Mouse (Mus musculus): Measurements from ENCODE around the gene Acer3. TPM values are rescaled to one million over a fixed set of nuclear protein-coding genes. Genes with fewer than 3 reads are reported as not detected.

The Acer3 gene
- polyA plus RNA-seq, 1 experiment from 2014 or later = 23.2 TPM

GRCm38 (mm10) chr7:98342249-98342648 lies 21.2 kb upstream of the Acer3 start:
- H3K9me3 ChIP-seq (replicated peaks; ENCODE audit: control insufficient read depth, low read length) = no peaks in the 10 kb centered on the region
- no peak overlapping the region for H3K9ac ChIP-seq (ENCODE audit: low read depth, low read length)
- peak; percentile 60; the same call in 1 of the 2 replicates for ATAC-seq (ENCODE audit: low read depth)
- WGBS (ENCODE audit: insufficient replicate concordance) = 29% methylated on average over 3 of the region's 3 CpGs
- H3K4me3 ChIP-seq (ENCODE audit: low read depth, low read length) = no peak overlapping the region
- peak overlapping the region; percentile 11; the same call in 1 of the 2 replicates for H3K4me2 ChIP-seq (ENCODE audit: low read depth, low read length)
- no peak overlapping the region for H3K27ac ChIP-seq (ENCODE audit: low read length)
- no peaks in the 10 kb centered on the region for H3K36me3 ChIP-seq (ENCODE audit: control insufficient read depth, insufficient read depth)
- H3K4me1 ChIP-seq (ENCODE audit: control insufficient read depth, low read depth, low read length) = peaks cover 25% of the 10 kb centered on the region
- H3K27me3 ChIP-seq (ENCODE audit: control insufficient read depth, insufficient read depth, low read depth, low read length) = peaks cover 16% of the 10 kb centered on the region

- no peaks in the 10 kb centered on the region for H3K9me3 ChIP-seq (replicated peaks; ENCODE audit: control insufficient read depth, low read length)
- peak overlapping the region; percentile 86 for H3K4me2 ChIP-seq (ENCODE audit: low read depth, low read length)
- 3% methylated on average over 13 of the region's 13 CpGs for WGBS (ENCODE audit: insufficient replicate concordance)
- H3K9ac ChIP-seq (ENCODE audit: low read depth, low read length) = peak overlapping the region; percentile 68
- 0 out of 2 replicates have a peak overlapping the region, but pooled peaks have one; percentile 26 for H3K27ac ChIP-seq (ENCODE audit: low read length)
- peaks cover 25% of the 10 kb centered on the region for H3K4me1 ChIP-seq (ENCODE audit: control insufficient read depth, low read depth, low read length)
- peaks cover 16% of the 10 kb centered on the region for H3K27me3 ChIP-seq (ENCODE audit: control insufficient read depth, insufficient read depth, low read depth, low read length)
- peak; percentile 66 for ATAC-seq (ENCODE audit: low read depth)
- no peaks in the 10 kb centered on the region for H3K36me3 ChIP-seq (ENCODE audit: control insufficient read depth, insufficient read depth)
- H3K4me3 ChIP-seq (ENCODE audit: low read depth, low read length) = peak overlapping the region; percentile 58
Measured at GRCm38 (mm10) chr7:98341475-98341874, 20.5 kb upstream of the Acer3 start.

GRCm38 (mm10) chr7:98340343-98340742 lies 19.3 kb upstream of the Acer3 start:
- H3K9me3 ChIP-seq (replicated peaks; ENCODE audit: control insufficient read depth, low read length) = no peaks in the 10 kb centered on the region
- H3K9ac ChIP-seq (ENCODE audit: low read depth, low read length) = no peak overlapping the region
- peaks cover 12% of the 10 kb centered on the region for H3K27me3 ChIP-seq (ENCODE audit: control insufficient read depth, insufficient read depth, low read depth, low read length)
- no peak overlapping the region for H3K27ac ChIP-seq (ENCODE audit: low read length)
- no peak overlapping the region for H3K4me2 ChIP-seq (ENCODE audit: low read depth, low read length)
- WGBS (ENCODE audit: insufficient replicate concordance) = 38% methylated on average over 5 of the region's 5 CpGs
- H3K4me3 ChIP-seq (ENCODE audit: low read depth, low read length) = no peak overlapping the region
- no peak for ATAC-seq (ENCODE audit: low read depth)
- no peaks in the 10 kb centered on the region for H3K36me3 ChIP-seq (ENCODE audit: control insufficient read depth, insufficient read depth)
- peaks cover 25% of the 10 kb centered on the region for H3K4me1 ChIP-seq (ENCODE audit: control insufficient read depth, low read depth, low read length)

GRCm38 (mm10) chr7:98333987-98334386 lies 13.0 kb upstream of the Acer3 start:
- no peak overlapping the region for H3K4me2 ChIP-seq (ENCODE audit: low read depth, low read length)
- H3K9ac ChIP-seq (ENCODE audit: low read depth, low read length) = no peak overlapping the region
- no peaks in the 10 kb centered on the region for H3K9me3 ChIP-seq (replicated peaks; ENCODE audit: control insufficient read depth, low read length)
- H3K36me3 ChIP-seq (ENCODE audit: control insufficient read depth, insufficient read depth) = no peaks in the 10 kb centered on the region
- 20% methylated on average over 3 of the region's 3 CpGs for WGBS (ENCODE audit: insufficient replicate concordance)
- H3K4me1 ChIP-seq (ENCODE audit: control insufficient read depth, low read depth, low read length) = peaks cover 27% of the 10 kb centered on the region
- no peaks in the 10 kb centered on the region for H3K27me3 ChIP-seq (ENCODE audit: control insufficient read depth, insufficient read depth, low read depth, low read length)
- no peak for ATAC-seq (ENCODE audit: low read depth)
- no peak overlapping the region for H3K27ac ChIP-seq (ENCODE audit: low read length)
- H3K4me3 ChIP-seq (ENCODE audit: low read depth, low read length) = no peak overlapping the region

- Histone ChIP-seq H3K36me3 (ENCODE audit: control insufficient read depth, insufficient read depth) (no peaks in the 10 kb centered on the region), H3K4me1 (ENCODE audit: control insufficient read depth, low read depth, low read length) (peaks cover 29% of the 10 kb centered on the region), H3K27ac (ENCODE audit: low read length) (no peak overlapping the region), H3K4me2 (ENCODE audit: low read depth, low read length) (no peak overlapping the region), H3K27me3 (ENCODE audit: control insufficient read depth, insufficient read depth, low read depth, low read length) (no peaks in the 10 kb centered on the region), H3K4me3 (ENCODE audit: low read depth, low read length) (no peak overlapping the region), H3K9ac (ENCODE audit: low read depth, low read length) (no peak overlapping the region), H3K9me3 (replicated peaks; ENCODE audit: control insufficient read depth, low read length) (no peaks in the 10 kb centered on the region)
- ATAC-seq (ENCODE audit: low read depth) = no peak
- WGBS (ENCODE audit: insufficient replicate concordance) = 68% methylated on average over 5 of the region's 5 CpGs
Measured at GRCm38 (mm10) chr7:98333507-98333906, 12.5 kb upstream of the Acer3 start.

- no peak overlapping the region for H3K9ac ChIP-seq (ENCODE audit: low read depth, low read length)
- H3K9me3 ChIP-seq (replicated peaks; ENCODE audit: control insufficient read depth, low read length) = no peaks in the 10 kb centered on the region
- H3K4me2 ChIP-seq (ENCODE audit: low read depth, low read length) = no peak overlapping the region
- no peak overlapping the region for H3K27ac ChIP-seq (ENCODE audit: low read length)
- no peak for ATAC-seq (ENCODE audit: low read depth)
- WGBS (ENCODE audit: insufficient replicate concordance) = 74% methylated on average over 5 of the region's 5 CpGs
- H3K36me3 ChIP-seq (ENCODE audit: control insufficient read depth, insufficient read depth) = no peaks in the 10 kb centered on the region
- H3K27me3 ChIP-seq (ENCODE audit: control insufficient read depth, insufficient read depth, low read depth, low read length) = no peaks in the 10 kb centered on the region
- H3K4me3 ChIP-seq (ENCODE audit: low read depth, low read length) = no peak overlapping the region
- peaks cover 29% of the 10 kb centered on the region for H3K4me1 ChIP-seq (ENCODE audit: control insufficient read depth, low read depth, low read length)
Measured at GRCm38 (mm10) chr7:98332678-98333397, 11.8 kb upstream of the Acer3 start.

GRCm38 (mm10) chr7:98331932-98332331 lies 10.9 kb upstream of the Acer3 start:
- peaks cover 29% of the 10 kb centered on the region for H3K4me1 ChIP-seq (ENCODE audit: control insufficient read depth, low read depth, low read length)

GRCm38 (mm10) chr7:98330375-98331002 lies 9.5 kb upstream of the Acer3 start:
- Histone ChIP-seq H3K9ac (ENCODE audit: low read depth, low read length) (peak overlapping the region; percentile 21; the same call in 1 of the 2 replicates), H3K36me3 (ENCODE audit: control insufficient read depth, insufficient read depth) (no peaks in the 10 kb centered on the region), H3K27ac (ENCODE audit: low read length) (peak overlapping the region; percentile 89), H3K27me3 (ENCODE audit: control insufficient read depth, insufficient read depth, low read depth, low read length) (no peaks in the 10 kb centered on the region), H3K4me3 (ENCODE audit: low read depth, low read length) (no peak overlapping the region), H3K4me1 (ENCODE audit: control insufficient read depth, low read depth, low read length) (peaks cover 29% of the 10 kb centered on the region), H3K4me2 (ENCODE audit: low read depth, low read length) (peak overlapping the region; percentile 39), H3K9me3 (replicated peaks; ENCODE audit: control insufficient read depth, low read length) (no peaks in the 10 kb centered on the region)
- 77% methylated on average over 2 of the region's 2 CpGs for WGBS (ENCODE audit: insufficient replicate concordance)
- peak; percentile 60 for ATAC-seq (ENCODE audit: low read depth)

More at GRCm38 (mm10) chr7:98331932-98332331, 10.9 kb upstream of the Acer3 start:
- Histone ChIP-seq H3K36me3 (ENCODE audit: control insufficient read depth, insufficient read depth) (no peaks in the 10 kb centered on the region), H3K27me3 (ENCODE audit: control insufficient read depth, insufficient read depth, low read depth, low read length) (no peaks in the 10 kb centered on the region), H3K27ac (ENCODE audit: low read length) (peak overlapping the region; percentile 38; the same call in 1 of the 2 replicates), H3K4me2 (ENCODE audit: low read depth, low read length) (no peak overlapping the region), H3K4me3 (ENCODE audit: low read depth, low read length) (no peak overlapping the region), H3K9ac (ENCODE audit: low read depth, low read length) (no peak overlapping the region), H3K9me3 (replicated peaks; ENCODE audit: control insufficient read depth, low read length) (no peaks in the 10 kb centered on the region)
- 7% methylated on average over 3 of the region's 3 CpGs for WGBS (ENCODE audit: insufficient replicate concordance)
- no peak for ATAC-seq (ENCODE audit: low read depth)

Measured in liver, embryonic 16.5 days (tissue).